Mouse (Mus musculus) cerebellum, postnatal 25 days (tissue): Measurements from ENCODE around the gene Ubald1.

Experiments used
- DNase-seq, 2 experiments: peaks; one replicate each; pipeline ENCODE4 v3.0.0; 2021; ENCODE audit warnings: mixed read lengths in 2 of 2

Gene Ubald1

DNA sequence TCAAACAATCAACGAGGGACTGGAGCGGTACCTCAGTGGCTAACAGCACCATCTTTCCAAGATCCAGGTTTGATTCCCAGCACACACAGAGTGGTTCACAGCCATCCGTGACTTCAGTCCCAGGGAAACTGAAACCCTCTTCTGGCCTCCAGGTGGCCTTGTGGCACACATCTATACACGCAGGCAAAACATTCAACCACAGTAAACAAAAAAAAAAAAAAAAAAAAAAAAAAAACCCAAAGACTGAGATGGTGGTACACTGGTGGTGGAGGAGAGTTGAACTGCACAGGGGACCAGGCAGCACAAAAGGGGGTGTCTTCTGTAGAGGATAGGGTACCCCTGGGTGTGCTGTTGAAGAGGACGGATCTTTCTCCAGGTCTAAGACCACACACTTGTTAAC is 9.6 kb downstream of the Ubald1 start:
- DNase-seq, result no peak

GRCm38 (mm10) chr16:4866101-4866695 is 13.9 kb downstream of the Ubald1 start:
- DNase-seq, result peak; percentile 34 to 57

- no peak for DNase-seq
Measured at GRCm38 (mm10) chr16:4863742-4864141, 16.4 kb downstream of the Ubald1 start.

DNA sequence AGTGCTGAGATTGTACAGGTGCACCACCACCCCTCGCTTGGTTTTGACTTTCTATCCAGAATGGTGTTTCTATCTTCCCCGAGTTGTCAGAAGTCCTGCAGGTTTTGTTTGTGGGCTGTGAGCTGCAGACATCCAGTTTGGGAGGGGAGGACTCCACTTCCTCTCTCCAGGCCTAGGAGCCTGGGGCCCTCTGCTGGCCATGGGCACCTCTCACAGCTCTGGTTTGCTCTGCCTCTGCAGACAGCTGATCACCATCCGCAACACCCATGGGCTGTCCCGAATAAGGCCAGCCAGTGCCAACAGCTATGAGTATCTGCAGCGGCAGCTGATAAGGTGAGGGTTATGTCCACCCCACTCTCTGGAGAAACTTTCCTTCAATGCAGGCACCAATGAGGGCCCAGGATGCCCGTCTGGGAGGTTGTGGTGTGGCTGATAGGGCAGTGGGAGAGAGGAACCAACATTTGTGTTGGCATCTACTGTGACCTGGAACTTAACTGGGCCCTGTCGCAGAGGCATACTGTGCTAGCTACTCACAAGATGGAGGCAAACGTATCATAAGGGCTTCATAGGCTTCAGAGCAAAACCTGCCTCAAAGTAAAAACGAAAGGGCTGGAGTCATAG is 17.1 kb downstream of the Ubald1 start:
- peak; percentile 58 to 71 for DNase-seq

DNA sequence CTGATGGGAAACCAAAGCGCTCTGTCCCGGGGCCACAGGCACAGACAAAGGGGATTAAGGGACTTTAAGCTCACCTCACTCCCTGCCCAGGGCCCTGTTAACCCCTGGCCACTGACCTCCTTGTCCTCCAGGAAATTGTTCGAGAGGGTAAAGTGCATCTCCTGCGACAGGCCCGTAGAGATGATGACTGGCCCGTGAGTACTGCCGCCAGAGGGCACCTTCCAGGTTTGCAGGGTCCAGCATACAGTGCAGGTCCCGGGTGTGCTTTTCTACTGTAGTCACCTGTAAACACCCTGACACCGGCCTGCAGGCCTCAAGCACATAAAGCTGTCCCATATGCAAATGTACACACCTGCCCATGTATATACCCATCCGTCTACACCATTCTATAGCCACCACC is 18.7 kb downstream of the Ubald1 start:
- DNase-seq, result peak; percentile 41 to 58

DNA sequence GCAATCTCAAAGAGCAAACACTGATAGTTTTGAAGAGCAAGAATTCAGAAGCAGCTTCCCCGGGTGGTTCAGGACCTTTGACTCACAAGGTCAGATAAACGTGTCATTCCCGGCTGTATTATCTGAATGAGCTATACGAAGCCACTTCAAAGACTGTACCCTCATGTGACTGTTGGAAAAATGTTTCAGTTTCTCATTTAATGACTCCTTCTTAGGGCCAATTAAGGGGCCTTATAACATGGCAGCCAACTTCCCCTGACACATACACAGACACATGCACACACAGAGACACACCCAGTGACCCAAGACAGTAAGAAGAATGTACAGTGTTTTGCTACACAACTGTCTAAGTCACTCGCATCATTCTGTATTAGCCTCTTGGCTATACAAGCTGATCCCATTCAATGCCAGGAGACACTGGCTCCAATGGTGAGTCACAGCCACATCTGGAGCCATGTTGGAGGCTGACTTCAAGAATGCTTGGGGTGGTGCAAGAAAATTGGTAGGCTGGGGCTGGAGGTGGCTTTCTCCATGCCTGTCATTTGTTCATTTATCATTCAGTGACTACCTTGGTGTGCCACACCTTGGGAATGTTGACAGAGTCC is 25.0 kb downstream of the Ubald1 start:
- DNase-seq, result no peak

DNA sequence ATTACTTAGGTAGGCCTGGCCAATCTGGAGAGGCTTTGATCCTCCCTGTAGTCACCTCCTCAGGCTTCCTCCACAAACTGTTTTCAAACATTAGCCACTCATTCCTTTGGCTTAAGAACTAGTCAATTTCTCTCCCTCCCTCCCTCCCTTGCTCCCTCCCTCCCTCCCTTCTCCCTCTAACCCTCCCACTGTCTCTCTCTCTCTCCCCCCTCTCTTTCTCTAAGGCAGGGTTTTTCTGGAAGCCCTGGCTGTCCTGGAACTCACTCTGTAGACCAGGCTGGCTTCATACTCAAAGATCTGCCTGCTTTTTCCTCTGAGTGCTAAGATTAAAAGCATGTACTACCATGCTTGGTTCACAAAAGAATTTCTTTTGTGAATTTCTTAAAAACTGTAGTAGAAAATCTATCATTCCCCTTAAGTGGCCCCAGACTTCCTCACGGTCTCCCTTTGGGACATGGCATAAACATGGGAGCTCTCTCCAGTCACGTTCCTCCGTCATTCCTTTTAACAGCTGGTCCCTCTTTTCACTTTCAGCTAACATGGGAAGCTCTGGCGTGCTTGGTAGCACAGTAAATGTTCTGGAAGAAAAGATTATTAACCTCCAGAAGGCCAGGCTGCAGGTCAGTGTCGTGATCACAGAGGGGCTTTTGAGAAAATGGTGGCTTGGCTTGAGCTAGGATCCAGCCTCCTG is 29.0 kb downstream of the Ubald1 start:
- DNase-seq, result no peak

- DNase-seq, result no peak
Measured at GRCm38 (mm10) chr16:4850361-4850760, 29.8 kb downstream of the Ubald1 start.

DNA sequence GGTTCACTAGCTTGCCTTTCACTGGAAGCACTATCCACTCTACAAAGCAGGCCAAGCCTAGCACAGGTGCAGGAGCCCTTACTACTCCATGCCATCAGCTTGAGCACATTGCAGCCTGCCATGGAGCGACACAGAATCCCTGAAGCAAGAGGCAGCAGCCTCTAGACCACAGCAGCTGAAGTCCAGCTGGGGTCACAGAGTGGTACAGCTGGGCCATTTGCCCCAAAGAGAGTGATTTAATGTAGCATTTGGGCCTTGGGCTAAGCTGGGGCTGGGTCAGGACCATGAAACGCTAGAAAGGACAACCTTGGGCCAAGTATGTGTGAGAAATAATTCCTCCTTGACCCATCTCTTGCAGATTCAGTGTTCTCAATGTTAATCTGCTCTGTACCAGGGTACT is 32.0 kb downstream of the Ubald1 start:
- no peak for DNase-seq

DNA sequence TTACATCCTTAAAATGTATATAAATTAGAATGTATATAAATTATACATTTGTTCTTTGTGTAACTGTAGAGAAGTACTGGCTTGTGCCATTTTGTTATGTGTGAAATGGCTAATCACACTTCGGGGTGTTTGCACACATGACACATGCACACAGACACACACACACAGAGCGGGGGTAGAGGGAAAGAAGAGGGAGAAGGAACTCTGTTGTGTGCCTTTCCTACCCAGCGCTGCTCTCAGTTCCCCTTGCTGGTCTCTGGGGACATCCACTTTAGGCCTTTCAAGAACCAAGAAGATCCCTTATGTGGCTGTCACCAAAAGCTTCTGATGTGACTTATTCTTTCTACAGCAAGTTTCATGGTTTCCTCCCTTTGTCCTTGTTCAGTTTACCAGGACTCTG is 33.1 kb downstream of the Ubald1 start:
- no peak for DNase-seq

DNA sequence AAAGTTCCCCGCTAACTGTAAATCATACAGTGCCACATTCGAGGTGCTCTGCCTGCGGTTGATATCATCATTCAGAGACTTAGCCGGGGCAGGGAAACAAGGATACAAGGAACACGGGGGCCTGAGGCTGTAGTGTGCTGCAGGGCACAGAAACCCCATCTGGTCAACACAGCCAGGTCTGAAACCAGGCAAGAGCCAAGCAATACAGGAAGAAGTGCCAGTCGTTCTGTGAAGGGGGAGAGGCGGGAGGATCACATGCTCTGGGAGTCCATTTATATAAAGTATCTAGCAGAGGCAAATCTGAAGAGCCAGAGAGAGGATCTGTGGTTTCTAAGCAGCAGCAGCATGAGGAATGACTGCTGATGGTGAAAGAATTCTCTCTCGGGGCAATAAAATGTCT is 39.9 kb downstream of the Ubald1 start:
- DNase-seq, result no peak

DNA sequence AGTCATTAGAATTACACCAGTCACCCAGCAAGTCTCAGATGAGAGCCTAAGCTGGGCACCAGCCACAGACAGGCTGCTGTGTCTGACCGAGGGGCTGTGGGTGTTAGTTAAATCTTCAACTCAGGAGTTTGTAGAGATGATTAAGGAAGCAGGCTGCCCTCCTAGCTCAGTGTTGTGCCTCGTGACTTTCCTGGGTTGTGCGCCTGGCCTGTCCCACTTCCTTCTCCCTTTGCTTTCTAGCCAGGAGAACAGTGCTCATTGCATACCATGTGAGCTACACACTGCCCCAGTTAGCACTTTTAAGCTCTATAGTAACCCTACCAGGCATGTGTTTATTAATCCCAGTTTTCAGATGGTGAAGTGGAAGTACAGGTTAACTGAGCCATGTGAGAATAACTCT is 40.6 kb downstream of the Ubald1 start:
- no peak for DNase-seq

DNA sequence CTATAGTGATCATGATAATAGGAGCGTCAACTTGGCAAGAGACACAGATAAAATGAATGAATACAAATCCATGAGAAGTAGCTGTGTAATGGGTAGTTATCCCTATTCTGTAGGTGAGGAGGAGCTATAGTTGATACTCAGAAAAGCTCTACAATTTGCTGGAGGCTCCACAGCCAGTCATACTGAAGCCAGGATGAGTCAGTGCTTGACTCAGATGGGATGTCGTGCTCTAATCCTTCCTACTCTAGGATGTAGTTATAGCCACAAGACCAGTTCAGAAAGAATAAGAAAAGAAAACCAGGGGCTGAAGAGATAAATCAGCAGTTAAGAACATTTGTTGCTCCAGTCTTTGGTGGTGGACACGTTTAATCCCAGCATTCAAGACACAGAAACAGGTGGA is 42.5 kb downstream of the Ubald1 start:
- DNase-seq, result no peak

DNA sequence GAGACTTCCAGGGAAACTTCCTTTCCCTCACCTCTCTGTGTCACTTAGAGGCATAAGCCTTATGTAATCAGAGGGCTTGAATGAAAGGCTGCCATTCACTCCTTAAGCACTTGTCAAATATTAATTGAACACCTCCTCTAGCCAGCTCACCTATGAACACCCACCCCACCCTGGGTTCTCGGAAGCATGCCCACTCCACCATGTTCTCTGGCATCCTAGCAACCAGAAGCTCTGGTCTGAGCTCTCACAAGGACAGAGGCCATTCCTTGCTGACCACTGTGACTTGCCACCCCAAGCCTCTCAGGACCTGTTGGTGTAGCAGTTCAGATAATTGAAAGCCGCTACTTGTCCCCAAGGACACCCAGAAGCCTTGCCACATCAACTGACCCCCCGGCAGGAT is 44.9 kb downstream of the Ubald1 start, which contains the start of gene 4930562C15Rik:
Gene 4930562C15Rik (plus strand): TSS at position 226 of the 400 bp plus-strand sequence.
- DNase-seq, result no peak

- DNase-seq, result no peak
Measured at GRCm38 (mm10) chr16:4833858-4834257, 46.3 kb downstream of the Ubald1 start.

DNA sequence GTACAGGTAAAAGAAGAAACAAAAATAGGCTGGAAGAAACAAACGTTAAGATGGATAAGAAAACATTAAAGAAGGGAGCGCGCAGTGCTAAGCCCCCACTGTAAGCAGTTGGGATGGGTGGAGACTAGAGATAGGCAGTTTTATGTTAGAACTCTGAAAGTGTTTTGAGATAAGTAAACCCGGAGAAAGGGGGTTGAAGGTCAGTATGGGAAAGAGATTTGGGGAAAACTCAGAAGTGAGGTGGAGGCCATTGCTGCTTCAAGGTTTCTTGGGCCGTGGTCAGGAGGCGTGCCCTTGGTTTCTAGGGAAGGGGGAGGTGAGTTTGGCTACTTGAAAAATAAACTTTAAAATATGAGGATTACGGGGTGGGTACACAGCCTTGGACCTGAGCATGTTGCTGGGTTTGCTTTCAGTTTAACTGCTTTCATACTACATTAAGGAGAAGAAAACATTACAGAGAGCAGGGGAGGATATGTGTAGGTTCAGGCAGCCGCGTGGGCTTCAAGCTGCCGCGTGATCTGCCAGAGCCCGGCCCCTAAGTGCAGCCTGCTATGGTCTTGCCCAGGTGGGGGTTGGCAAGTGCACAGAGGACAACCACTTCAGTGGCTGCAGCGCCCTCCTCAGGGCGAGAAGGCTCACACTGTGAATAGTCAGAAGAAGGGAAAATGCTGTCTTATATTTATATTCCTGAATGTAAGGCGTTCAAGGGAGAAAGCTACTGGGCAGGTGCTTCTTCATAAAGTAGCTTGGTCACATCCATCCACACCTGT is 48.3 kb downstream of the Ubald1 start:
- no peak for DNase-seq

- DNase-seq, result no peak
Measured at GRCm38 (mm10) chr16:4829271-4829900, 50.7 kb downstream of the Ubald1 start.

GRCm38 (mm10) chr16:4827639-4828038 is 52.5 kb downstream of the Ubald1 start:
- no peak for DNase-seq
